Mouse (Mus musculus) spleen, postnatal 36 days (tissue): ENCODE data around the gene Ly86.

ENCODE experiments used
- DNase-seq, 2 experiments: peaks; one replicate each; pipeline ENCODE4 v3.0.0; 2022; ENCODE audit warnings: low spot score in 2 of 2, mixed read lengths in 1 of 2

The Ly86 gene

GRCm38 (mm10) chr13:37344909-37345772, at the start of gene Ly86:
Gene Ly86, plus strand, starts transcription at chr13:37345208.
- peak; percentile 85 to 87 for DNase-seq

- DNase-seq: no peak
These were observed 47.1 kb upstream of the Ly86 start for GRCm38 (mm10) chr13:37297886-37298285.

- no peak for DNase-seq
These were observed 46.2 kb upstream of the Ly86 start for GRCm38 (mm10) chr13:37298856-37299255.

- no peak for DNase-seq
These were observed 42.1 kb upstream of the Ly86 start for GRCm38 (mm10) chr13:37302877-37303276.

GRCm38 (mm10) chr13:37308006-37308405, 37.0 kb upstream of the Ly86 start:
- no peak for DNase-seq

GRCm38 (mm10) chr13:37309296-37309695, 35.7 kb upstream of the Ly86 start:
- no peak for DNase-seq

- DNase-seq: no peak
These were observed 34.7 kb upstream of the Ly86 start for GRCm38 (mm10) chr13:37310331-37310730.

GRCm38 (mm10) chr13:37311555-37312221, 33.3 kb upstream of the Ly86 start:
- DNase-seq: no peak

- DNase-seq: peak; percentile 74 to 81
These were observed 32.6 kb upstream of the Ly86 start for GRCm38 (mm10) chr13:37312222-37312928.

GRCm38 (mm10) chr13:37312951-37313350, 32.1 kb upstream of the Ly86 start:
- DNase-seq: no peak

- DNase-seq: peak; percentile 62 to 66
These were observed 19.5 kb upstream of the Ly86 start for GRCm38 (mm10) chr13:37325504-37325903.

GRCm38 (mm10) chr13:37329747-37330146, 15.3 kb upstream of the Ly86 start:
- no peak for DNase-seq

GRCm38 (mm10) chr13:37330971-37331370, 14.0 kb upstream of the Ly86 start:
- DNase-seq: peak; percentile 58 to 62

- DNase-seq: no peak
These were observed 12.0 kb upstream of the Ly86 start for GRCm38 (mm10) chr13:37332779-37333543.

- DNase-seq: no peak
These were observed 11.5 kb upstream of the Ly86 start for GRCm38 (mm10) chr13:37333544-37333870.

- DNase-seq: peak in 1 of 2 experiments; percentile 44
These were observed 7.7 kb upstream of the Ly86 start for GRCm38 (mm10) chr13:37337269-37337668.

- DNase-seq: no peak
These were observed 7.1 kb upstream of the Ly86 start for GRCm38 (mm10) chr13:37337871-37338270.

GRCm38 (mm10) chr13:37342804-37343203, 2.2 kb upstream of the Ly86 start:
- no peak for DNase-seq

GRCm38 (mm10) chr13:37345823-37346222, 815 bp downstream of the Ly86 start:
- DNase-seq: peak; percentile 71 to 75

GRCm38 (mm10) chr13:37347871-37348595, 3.0 kb downstream of the Ly86 start:
- DNase-seq: peak in 1 of 2 experiments; percentile 33

- no peak for DNase-seq
These were observed 4.0 kb downstream of the Ly86 start for GRCm38 (mm10) chr13:37349051-37349450.
